Mouse (Mus musculus) forebrain, embryonic 11.5 days (tissue): ENCODE data around the gene Frat2. TPM values are rescaled to one million over a fixed set of nuclear protein-coding genes. Genes with fewer than 3 reads are reported as not detected.
"Not testable (repeated sequence)": the region's sequence is repeated elsewhere in the genome, so short reads cannot be mapped to it uniquely, and the experiment has no call there.

ENCODE experiments used
- ATAC-seq: fragments of 200-750 bp; cut with Nextera tagmentation; replicated peaks from 2 replicates; pipeline ENCODE4 v1.8.0; 2017; ENCODE audit warnings: moderate TSS enrichment; ENCODE audit not compliant: low FRiP score
- DNase-seq: peaks from one replicate; pipeline ENCODE4 v3.0.0-alpha.2; 2017; ENCODE audit warnings: low spot score
- H3K27ac ChIP-seq: fragments of 300-500 bp; sonication (generic); 2 replicates; pipeline ENCODE4 v1.5.1; 2014; ENCODE audit warnings: low read depth, low read length
- H3K27me3 ChIP-seq: fragments of 300-500 bp; sonication (generic); 2 replicates; pipeline ENCODE4 v1.6.1; 2014; ENCODE audit warnings: mild to moderate bottlenecking, low read length, mixed read lengths; ENCODE audit not compliant: control insufficient read depth, insufficient read depth
- H3K36me3 ChIP-seq: fragments of 300-500 bp; sonication (generic); 2 replicates; pipeline ENCODE4 v1.6.1; 2014; ENCODE audit warnings: mild to moderate bottlenecking, low read length, moderate library complexity, mixed read lengths; ENCODE audit not compliant: control insufficient read depth, insufficient read depth
- H3K4me1 ChIP-seq: fragments of 300-500 bp; sonication (generic); replicated peaks from 2 replicates; pipeline ENCODE4 v1.6.1; 2014; ENCODE audit warnings: low read length, mixed read lengths; ENCODE audit not compliant: control insufficient read depth, insufficient read depth
- H3K4me2 ChIP-seq: fragments of 300-500 bp; sonication (generic); 2 replicates; pipeline ENCODE4 v1.6.1; 2014; ENCODE audit warnings: low read depth, mild to moderate bottlenecking, low read length, moderate library complexity, mixed read lengths; ENCODE audit not compliant: severe bottlenecking
- H3K4me3 ChIP-seq: fragments of 300-500 bp; sonication (generic); 2 replicates; pipeline ENCODE4 v1.5.1; 2014; ENCODE audit warnings: low read depth, low read length
- H3K9ac ChIP-seq: fragments of 300-500 bp; sonication (generic); 2 replicates; pipeline ENCODE4 v1.6.1; 2014; ENCODE audit warnings: low read length
- H3K9me3 ChIP-seq: fragments of 300-500 bp; sonication (generic); 2 replicates; pipeline ENCODE4 v1.6.1; 2016; ENCODE audit warnings: low read length, mixed read lengths; ENCODE audit not compliant: control insufficient read depth
- WGBS: fragments of 180-500 bp; shearing (Covaris S2); extraction: QIAGEN DNeasy Blood & Tissue Kit; methylation state at CpG from one replicate; pipeline ENCODE4 v1.1.7; 2014; 5-methylcytosine and 5-hydroxymethylcytosine counted together
- polyA plus RNA-seq: library from polyadenylated mRNA; unstranded; fragments of >200 nt; fragmentation: Nextera tagmentation; extraction: Ambion mirVana; gene quantifications from 2 replicates; pipeline ENCODE4 v1.2.1, GENCODE M21; 2014

The Frat2 gene
- polyA plus RNA-seq, 1 experiment from 2014 or later, result 10.4 TPM

DNA sequence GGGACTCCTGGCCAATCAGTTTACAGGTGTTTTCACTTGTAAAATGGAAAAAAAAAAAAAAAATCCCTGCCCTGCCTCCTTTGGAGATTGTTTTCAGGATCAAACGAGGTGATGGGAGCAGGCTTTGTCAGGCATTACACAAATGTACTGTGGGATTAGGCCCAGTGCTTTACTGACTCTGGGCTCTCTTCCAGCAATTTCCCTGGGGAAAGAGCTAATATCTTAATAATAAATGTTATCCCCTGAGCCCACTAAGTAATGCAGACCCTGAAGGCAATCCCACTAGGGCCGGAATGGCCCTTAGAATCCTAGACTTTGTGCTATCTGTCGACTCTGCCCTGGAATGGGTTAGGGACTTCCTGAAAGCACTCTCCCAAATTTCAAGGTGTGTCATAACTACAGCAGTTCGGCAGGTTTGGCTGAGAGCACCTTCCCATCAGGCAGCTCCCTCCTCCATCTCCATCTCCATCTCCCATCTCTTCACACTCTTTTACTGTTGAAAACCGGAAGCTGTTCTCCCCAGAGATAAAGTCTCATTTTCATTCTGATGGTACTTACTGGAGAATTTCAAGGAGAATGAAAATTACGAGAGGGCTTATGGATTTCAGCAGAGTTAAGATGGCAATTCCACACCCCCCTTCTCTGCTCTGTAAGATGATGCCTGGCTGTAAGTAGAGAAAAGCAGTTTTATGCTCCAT lies 2.2 kb upstream of the Frat2 start:
- Histone ChIP-seq H3K27ac (peak overlapping the region; percentile 80), H3K4me2 (peak overlapping the region; percentile 41; the same call in 1 of the 2 replicates)

DNA sequence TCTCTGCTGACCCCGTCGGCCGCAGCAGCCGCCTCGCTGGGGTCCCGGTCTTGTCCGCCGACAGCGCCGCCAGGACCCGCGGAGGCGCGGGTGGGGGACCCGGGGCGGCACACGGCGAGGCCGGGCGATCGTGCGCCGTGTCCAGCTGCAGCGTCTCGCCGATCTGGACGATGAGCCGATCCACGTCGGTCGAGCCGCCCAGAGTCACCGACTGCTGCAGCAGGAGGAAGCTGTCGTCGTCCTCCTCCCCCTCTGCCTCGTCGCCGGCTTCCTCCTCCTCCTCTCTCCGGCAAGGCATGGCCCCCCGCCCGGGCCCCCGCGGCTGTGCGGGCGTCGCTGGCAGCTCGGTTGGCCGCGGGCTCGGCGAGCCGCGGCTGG lies 329 bp downstream of the Frat2 start:
- H3K27me3 ChIP-seq, H3K36me3 ChIP-seq, H3K9me3 ChIP-seq: not testable (repeated sequence)
- Histone ChIP-seq H3K9ac (peak overlapping the region; percentile 82), H3K27ac (peak overlapping the region; percentile 81), H3K4me2 (peak overlapping the region; percentile 93), H3K4me1 (peaks cover 26% of the 10 kb centered on the region; the same call in 1 of the 2 replicates), H3K4me3 (peak overlapping the region; percentile 83)
- ATAC-seq (peak; percentile 34; the same call in 1 of the 2 replicates), DNase-seq (peak; percentile 81)
- WGBS, result under 1% methylated on average over 50 of the region's 53 CpGs

More for the DNA sequence above, 2.2 kb upstream of the Frat2 start:
- Histone ChIP-seq H3K36me3 (no peaks in the 10 kb centered on the region), H3K4me3 (no peak overlapping the region), H3K4me1 (peaks cover 26% of the 10 kb centered on the region; the same call in 1 of the 2 replicates), H3K9me3 (no peaks in the 10 kb centered on the region), H3K9ac (no peak overlapping the region; the same call in 1 of the 2 replicates), H3K27me3 (no peaks in the 10 kb centered on the region)
- ATAC-seq, result no peak
- DNase-seq, result no peak
- WGBS, result 7% methylated on average over 6 of the region's 6 CpGs

DNA sequence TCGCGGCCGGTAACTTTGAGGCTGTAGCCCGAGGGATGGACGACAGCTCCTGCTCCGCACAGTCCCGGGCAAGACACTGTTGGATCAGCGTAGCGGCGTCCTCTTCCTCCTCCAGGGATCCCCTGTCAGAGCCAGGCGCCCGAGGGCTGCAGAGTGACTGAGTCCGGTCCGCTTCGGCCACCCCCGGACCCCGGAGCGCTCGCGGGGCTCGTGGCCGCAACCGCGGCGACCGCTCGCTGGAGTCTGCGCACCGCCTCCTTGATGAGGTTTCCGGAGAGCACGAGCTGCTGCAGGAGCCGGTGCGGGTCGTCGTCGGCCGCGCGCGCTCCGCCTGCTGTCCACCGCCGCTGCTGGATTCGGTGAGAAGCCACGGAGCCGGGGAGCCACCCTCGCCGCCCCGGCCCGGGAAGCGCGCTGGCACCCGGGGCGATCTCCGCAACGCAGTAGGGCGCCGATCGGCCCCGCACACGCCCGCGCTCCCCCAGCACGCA lies 796 bp downstream of the Frat2 start:
- peak overlapping the region; percentile 82 for H3K9ac ChIP-seq
- peaks cover 26% of the 10 kb centered on the region; the same call in 1 of the 2 replicates for H3K4me1 ChIP-seq
- peak; percentile 78 for DNase-seq
- 0 out of 2 replicates have a peak, but pooled peaks have one; percentile 2 for ATAC-seq
- H3K9me3 ChIP-seq, result no peaks in the 10 kb centered on the region
- H3K4me3 ChIP-seq, result peak overlapping the region; percentile 83
- no peaks in the 10 kb centered on the region for H3K27me3 ChIP-seq
- H3K4me2 ChIP-seq, result peak overlapping the region; percentile 93
- under 1% methylated on average over 64 of the region's 64 CpGs for WGBS
- no peaks in the 10 kb centered on the region for H3K36me3 ChIP-seq
- peak overlapping the region; percentile 81 for H3K27ac ChIP-seq

DNA sequence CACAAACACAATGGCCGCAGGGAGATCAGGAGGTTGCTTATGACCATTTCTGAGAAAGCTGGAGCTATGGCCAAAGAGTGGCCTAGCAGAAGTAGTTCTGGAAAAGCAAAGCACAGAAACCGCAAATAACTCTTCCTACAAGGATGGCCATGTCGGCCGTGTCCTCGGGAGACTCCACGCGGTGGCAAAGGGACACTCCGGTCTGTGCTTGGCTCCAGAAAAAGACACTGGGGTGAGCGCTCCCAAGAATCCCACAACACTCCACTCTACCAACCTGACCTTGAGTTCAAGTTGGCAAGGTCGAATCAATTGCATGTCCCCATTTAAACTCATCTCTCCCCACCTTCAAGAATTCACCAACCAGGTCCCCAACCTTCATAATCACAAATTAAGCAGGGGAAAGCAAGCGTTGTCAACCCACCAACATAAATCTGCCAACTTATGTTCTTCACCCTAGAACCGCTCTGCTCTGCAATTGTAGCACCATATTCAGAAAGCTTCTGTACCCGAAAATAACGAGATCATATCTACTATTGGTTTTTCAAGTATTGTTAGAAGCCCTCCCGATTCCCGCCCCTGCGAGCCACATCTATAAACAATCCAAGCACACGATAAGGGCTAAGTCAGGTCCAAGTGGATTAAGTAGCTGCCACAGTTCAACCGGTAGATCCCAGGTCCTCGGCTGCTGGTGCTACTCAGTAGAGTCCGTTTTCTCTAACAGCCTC lies 1.4 kb downstream of the Frat2 start:
- 11% methylated on average over 21 of the region's 21 CpGs for WGBS
- H3K36me3 ChIP-seq, result no peaks in the 10 kb centered on the region
- peak overlapping the region; percentile 93 for H3K4me2 ChIP-seq
- H3K4me1 ChIP-seq, result peaks cover 22% of the 10 kb centered on the region; the same call in 1 of the 2 replicates
- H3K9ac ChIP-seq, result peak overlapping the region; percentile 82
- H3K4me3 ChIP-seq, result peak overlapping the region; percentile 83
- DNase-seq (no peak), ATAC-seq (no peak)
- no peak overlapping the region for H3K27ac ChIP-seq
- no peaks in the 10 kb centered on the region for H3K27me3 ChIP-seq
- H3K9me3 ChIP-seq, result no peaks in the 10 kb centered on the region

DNA sequence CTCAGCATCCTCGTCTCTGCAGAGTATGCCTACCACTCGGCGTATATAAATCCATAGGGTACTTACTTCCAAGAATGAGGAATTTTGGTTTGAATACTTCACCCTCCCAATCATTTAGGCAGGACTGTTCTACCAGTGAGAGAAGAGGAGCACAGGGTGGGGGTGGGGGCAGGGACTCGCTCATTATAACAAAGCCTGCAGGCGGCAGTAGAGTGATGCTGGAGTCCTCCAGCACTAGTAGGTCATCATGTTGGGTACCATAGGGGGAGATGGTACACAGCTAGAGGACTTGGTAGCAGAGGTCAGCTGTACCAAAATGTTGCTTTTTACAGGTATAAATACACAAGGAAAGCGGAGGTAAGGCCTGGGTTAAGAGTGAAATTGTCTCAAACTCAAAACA lies 3.6 kb downstream of the Frat2 start:
- no peak overlapping the region for H3K9ac ChIP-seq
- H3K27me3 ChIP-seq, result no peaks in the 10 kb centered on the region
- H3K36me3 ChIP-seq, result no peaks in the 10 kb centered on the region
- H3K27ac ChIP-seq, result no peak overlapping the region
- WGBS, result 84% methylated on average over 6 of the region's 6 CpGs
- H3K4me1 ChIP-seq, result peaks cover 5% of the 10 kb centered on the region; the same call in 1 of the 2 replicates
- ATAC-seq (no peak), DNase-seq (no peak)
- H3K4me2 ChIP-seq, result no peak overlapping the region
- H3K9me3 ChIP-seq, result no peaks in the 10 kb centered on the region
- no peak overlapping the region for H3K4me3 ChIP-seq

DNA sequence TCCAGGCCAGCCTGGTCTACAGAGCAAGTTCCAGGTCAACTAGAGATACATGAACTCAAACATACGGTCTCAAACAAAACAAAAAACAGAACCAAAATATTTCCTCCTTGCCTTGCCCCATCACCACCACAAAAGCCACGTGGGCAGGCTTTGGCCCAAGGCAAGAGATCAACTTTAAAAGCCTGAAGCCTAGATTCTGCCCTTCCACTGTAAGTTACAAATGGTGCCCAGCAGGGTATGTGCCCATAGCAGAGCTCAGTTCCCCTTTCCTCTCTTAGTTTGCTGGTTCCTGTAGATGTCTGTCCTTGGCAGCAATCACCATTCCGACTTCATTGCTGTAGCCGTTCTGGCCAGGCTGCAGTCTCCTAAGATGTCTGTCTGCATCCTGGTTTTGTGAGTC lies 5.2 kb downstream of the Frat2 start:
- peaks cover 5% of the 10 kb centered on the region; the same call in 1 of the 2 replicates for H3K4me1 ChIP-seq
- no peaks in the 10 kb centered on the region for H3K27me3 ChIP-seq
- no peak for DNase-seq
- no peak overlapping the region for H3K27ac ChIP-seq
- H3K36me3 ChIP-seq, result no peaks in the 10 kb centered on the region
- no peak overlapping the region for H3K9ac ChIP-seq
- no peak for ATAC-seq
- no peak overlapping the region for H3K4me2 ChIP-seq
- no peaks in the 10 kb centered on the region for H3K9me3 ChIP-seq
- no peak overlapping the region for H3K4me3 ChIP-seq
- WGBS, result 86% methylated on average over 4 of the region's 4 CpGs

DNA sequence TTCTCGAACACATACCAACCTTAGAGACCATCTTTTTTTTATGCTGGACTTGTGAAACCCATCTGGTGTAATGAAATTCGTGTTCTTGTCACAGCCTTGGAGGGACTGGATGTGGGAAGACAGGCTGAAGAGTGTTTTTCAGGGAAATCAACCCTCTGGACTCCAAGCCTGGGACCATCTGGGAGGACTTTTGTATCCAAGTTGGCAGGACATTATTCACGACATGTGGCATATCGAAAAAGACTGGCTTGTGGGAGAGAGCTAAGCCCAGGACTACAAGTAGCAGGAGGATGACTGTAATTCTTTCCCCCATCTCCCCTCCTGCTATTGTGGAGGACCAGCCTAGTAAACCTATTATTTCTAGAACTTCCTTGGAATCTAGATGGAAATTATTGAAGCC lies 5.7 kb downstream of the Frat2 start:
- Histone ChIP-seq H3K9me3 (no peaks in the 10 kb centered on the region), H3K27ac (no peak overlapping the region), H3K4me3 (no peak overlapping the region), H3K4me2 (no peak overlapping the region), H3K9ac (no peak overlapping the region), H3K36me3 (no peaks in the 10 kb centered on the region), H3K27me3 (no peaks in the 10 kb centered on the region), H3K4me1 (peaks cover 3% of the 10 kb centered on the region; the same call in 1 of the 2 replicates)
- 82% methylated on average over 4 of the region's 4 CpGs for WGBS
- DNase-seq, result no peak
- ATAC-seq, result no peak

DNA sequence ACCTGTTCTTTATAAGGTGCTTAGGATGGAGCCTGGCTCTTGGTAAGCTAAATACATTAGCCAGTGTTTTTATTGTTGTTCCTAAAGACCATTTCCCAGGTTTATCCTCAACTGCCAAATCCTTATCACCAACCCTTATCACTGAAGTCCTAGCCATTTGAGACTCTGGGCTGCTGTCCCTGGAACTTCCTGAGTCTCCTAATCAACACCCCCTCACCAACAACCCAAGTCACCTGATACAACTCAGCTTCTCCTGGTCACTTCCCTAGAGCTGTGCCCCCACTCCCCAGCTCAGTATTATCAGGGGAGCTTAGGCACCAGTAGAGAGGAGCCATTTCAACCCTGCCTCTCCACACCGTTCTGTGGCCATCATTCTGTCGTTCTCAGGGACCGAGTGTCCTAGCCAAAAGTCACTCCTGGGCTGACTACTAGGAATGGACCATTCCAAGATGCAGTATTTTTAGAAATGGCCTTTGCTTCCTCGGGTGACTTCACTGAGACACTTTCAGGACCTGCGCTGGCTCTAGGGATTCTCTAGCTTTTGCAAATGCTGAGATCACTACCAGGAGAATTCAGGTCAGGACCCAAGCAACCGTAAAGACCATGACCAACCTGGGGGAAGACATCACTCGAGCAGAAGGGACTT lies 6.7 kb downstream of the Frat2 start:
- ATAC-seq, result no peak
- H3K9ac ChIP-seq, result no peak overlapping the region
- H3K27ac ChIP-seq, result no peak overlapping the region
- H3K36me3 ChIP-seq, result no peaks in the 10 kb centered on the region
- H3K27me3 ChIP-seq, result no peaks in the 10 kb centered on the region
- 85% methylated on average over 7 of the region's 7 CpGs for WGBS
- H3K4me3 ChIP-seq, result no peak overlapping the region
- H3K4me1 ChIP-seq, result peaks cover 5% of the 10 kb centered on the region; the same call in 1 of the 2 replicates
- no peak overlapping the region for H3K4me2 ChIP-seq
- DNase-seq, result no peak
- no peaks in the 10 kb centered on the region for H3K9me3 ChIP-seq
